Mouse (Mus musculus) spleen, adult 2 months (tissue): ENCODE data around the gene Zgrf1.

Experiments
- CTCF ChIP-seq: fragments of 200-500 bp; IDR thresholded peaks from 2 replicates; pipeline ENCODE4 v1.5.1; 2011; ENCODE audit warnings: mild to moderate bottlenecking, inconsistent platforms; ENCODE audit not compliant: insufficient read depth, insufficient read length, insufficient replicate concordance; ENCODE audit errors: extremely low read depth
- POLR2A ChIP-seq: fragments of 200-500 bp; IDR thresholded peaks from 2 replicates; pipeline ENCODE4 v1.6.1; 2011; ENCODE audit warnings: low read depth, low read length, inconsistent platforms

GRCm38 (mm10) chr3:127660712-127661111 lies 107.4 kb downstream of the Zgrf1 start:
- TF ChIP-seq CTCF (no peak), POLR2A (no peak)
